Mouse (Mus musculus): ENCODE results near the gene Bok.

DNA sequence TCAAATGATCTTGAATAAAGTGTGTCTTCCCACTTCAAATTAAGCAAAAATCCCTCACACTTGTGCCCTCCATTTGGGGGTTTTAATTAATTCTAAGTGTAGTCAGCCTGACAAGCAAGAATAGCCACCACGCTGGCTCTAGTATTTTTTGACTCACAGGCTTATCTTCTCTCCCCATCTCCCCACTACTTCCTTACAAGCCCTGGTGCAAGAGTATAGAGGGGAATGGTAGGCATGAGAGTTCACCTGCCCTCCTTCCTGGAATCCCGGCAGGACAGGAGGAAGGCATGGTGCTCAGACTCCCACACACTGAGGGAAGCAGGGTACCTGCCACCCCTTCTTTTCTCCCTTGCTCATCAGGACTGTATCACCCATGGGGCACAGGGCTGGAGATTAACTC lies 31.2 kb upstream of the Bok start:
- TF ChIP-seq CTCF (IDR thresholded peaks at IDR 0.05; ENCODE audit: extremely low read depth, insufficient read depth, low read length), result no peak
- no peak for TF ChIP-seq POLR2A (IDR thresholded peaks at IDR 0.05; ENCODE audit: extremely low read depth, insufficient read depth, low read length)
